Mouse (Mus musculus) left cerebral cortex, postnatal 14 days (tissue): Measurements from ENCODE around the gene Cds1. TPM values are rescaled to one million over a fixed set of nuclear protein-coding genes. Genes with fewer than 3 reads are reported as not detected.

ENCODE experiments used
- DNase-seq, 2 experiments: peaks; one replicate each; pipeline ENCODE4 v3.0.0; 2021 to 2022; ENCODE audit warnings: low spot score in 2 of 2, mixed read lengths in 1 of 2
- intact Hi-C: fragments of 180-260 bp; cut with DNase I; formaldehyde crosslinking; loops from one replicate; pipeline ENCODE4 v1.15.1; 2025
- total RNA-seq, 2 experiments: library from RNA; stranded (reverse); gene quantifications; 2 replicates each; pipeline ENCODE4 v1.2.3; 2021

The Cds1 gene
- total RNA-seq, 2 experiments from 2014 or later: 66.2 to 72.1 TPM

DNA sequence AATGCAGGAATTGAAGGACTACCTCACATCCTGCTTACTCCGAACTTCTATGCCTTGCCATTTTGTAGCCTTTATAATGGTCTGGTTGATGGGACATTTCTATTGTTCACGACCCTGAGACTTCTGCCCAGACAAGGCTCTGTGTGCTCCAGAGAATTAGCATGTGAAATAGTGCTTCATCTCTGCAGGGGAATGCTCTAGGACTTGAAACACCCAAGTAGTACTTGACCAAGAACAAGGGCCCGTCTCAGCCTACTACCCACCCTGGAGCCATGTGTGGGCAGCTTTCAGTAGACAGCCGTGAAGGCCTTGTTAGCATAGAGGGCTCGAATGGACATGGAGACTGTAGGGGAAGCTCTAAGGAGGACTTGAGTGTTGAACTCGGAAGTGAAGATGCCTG, 2.6 kb downstream of the Cds1 start:
- intact Hi-C loops: no loop called here
- DNase-seq: no peak

DNA sequence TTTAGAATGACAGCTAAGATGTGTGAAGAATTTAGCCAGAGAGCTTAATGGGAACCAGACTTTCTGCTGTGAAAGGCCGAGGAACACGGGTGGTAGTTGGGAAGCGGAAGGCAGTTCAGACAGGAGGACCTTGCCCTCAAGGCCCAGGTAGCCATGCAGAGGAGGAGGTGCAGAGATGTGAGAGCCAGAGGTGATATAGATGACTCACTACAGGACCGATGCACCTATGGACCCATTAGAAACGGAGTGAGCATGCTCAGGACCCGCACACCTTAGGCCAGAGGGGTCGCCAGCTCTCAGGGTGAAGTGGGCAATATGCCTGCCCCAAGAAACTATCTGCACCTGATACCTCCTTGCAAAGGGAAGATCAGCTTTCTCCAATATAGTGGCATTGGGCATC, 3.6 kb downstream of the Cds1 start:
- DNase-seq: no peak
- intact Hi-C loops: no loop called here

DNA sequence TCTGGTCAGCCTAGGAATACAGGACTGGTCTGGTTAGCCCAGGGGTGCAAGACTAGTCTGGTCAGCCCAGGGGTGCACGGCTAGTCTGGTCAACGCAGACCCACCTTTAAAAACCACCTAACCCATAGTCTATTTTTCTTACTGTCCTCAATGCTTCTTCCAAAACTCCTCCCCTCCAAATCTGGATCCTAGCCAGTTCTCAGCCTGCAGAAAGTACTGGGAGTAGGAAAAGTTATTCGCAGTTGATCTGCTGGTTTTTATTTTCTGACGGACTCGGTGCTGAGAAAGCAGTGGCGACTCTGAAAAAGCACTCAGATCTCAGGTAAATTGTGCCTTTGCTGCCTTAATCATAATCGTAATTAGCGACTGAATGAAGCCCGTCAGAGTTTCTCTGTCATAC, 7.7 kb downstream of the Cds1 start:
- intact Hi-C loops: no loop called here
- DNase-seq: no peak

DNA sequence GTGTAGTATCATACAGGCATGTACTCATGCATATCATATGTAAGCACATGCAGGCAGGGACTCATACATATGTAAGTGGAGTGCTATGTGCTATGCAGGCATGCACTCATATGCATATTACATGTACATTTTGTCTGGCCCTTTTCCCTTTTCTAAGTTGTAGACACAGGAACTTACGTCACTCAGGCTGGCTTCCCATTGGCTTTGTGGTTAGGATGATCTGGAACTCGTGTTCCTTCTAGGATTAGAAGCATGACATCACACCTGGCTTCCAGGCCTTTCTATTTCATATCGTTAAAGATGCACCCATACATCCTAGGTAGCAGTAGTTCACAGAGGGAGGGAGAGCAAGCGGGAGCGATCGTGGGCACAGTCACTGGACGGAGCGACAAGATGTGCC, 10.3 kb downstream of the Cds1 start:
- intact Hi-C loops: no loop called here
- DNase-seq: no peak

DNA sequence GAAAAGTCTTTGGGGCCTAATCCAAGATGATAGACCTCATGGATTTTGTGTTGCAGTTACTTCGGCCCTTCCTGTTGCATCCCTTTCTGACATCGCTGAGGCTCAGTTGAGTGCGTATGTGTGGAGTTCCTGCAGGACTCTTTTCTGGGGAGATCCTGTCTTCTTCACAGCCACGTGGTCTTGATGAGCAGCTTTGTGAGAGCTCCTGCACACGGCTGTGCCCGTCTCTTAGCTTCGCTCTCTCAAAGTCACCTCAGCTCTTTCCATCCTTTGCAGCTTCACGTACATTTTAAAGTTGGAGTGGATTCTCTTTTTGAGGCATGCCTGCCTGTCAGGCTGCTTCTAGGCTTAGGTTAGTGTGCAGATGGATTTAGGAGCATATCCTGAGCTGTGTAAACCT, 11.6 kb downstream of the Cds1 start:
- DNase-seq: no peak
- intact Hi-C loops: no loop called here

DNA sequence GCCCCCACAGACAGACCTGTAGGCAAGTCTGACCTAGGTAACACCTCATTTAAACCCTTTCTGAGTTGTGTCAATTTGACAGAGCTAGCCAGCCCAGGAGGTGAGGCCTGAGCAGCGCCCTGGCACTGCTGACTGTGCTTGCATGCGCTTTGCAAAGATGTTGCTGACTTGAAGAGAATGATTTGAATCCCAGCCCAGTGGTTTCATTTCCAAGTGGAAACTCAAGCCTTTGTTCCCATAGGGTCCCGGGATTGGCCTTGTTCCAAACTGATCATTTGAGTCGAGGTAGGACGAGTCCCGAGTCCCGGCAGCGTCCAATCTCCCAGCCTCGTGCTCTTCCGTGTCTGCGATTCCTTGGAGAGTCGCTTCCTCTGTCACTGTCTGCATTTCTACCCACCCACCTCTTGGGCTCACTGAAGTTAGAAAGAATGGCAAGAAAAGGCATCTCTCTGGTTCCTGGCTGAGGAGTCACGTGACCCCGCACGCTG, 14.5 kb downstream of the Cds1 start:
- no peak for DNase-seq
- intact Hi-C loops: no loop called here

DNA sequence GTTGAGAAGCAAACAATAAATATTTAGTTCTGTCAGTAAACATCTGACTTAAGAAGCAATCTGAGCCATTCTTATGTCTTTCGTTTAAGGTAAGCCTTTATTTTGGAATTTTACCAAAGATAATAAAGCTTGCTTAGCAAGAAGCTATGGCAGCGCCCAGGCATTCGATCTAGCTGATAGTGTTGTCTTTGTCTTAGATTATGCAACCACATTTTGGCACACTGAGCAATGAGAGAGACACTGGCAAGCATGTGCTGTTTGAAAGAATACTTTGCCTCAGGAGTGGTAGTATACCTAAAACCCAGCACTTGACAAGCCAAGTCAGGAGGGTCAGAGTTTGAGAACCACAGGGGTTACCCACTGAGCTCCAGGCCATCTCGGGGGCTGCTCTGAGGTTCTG, 16.0 kb downstream of the Cds1 start:
- DNase-seq: no peak
- intact Hi-C loops: no loop called here

DNA sequence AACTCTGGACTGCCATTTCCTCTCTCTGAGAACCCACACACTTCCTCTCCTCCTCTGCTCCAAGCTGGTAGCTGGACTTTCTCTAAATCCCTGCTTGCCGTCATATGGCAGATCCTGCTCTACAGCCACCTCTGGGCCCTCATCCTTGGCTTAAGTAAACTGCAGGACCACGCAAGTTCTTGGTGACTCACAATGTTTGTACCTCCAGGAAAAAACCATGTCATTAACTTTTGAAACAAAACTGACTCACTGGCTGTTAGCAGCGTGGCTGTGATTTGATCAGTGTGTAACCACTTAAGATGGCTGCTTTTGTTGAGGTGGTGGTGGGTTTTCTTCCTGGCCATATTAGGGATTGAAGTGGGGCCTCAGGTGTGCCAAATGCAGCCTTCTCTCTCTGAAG, 19.4 kb downstream of the Cds1 start:
- intact Hi-C loops: no loop called here
- no peak for DNase-seq

DNA sequence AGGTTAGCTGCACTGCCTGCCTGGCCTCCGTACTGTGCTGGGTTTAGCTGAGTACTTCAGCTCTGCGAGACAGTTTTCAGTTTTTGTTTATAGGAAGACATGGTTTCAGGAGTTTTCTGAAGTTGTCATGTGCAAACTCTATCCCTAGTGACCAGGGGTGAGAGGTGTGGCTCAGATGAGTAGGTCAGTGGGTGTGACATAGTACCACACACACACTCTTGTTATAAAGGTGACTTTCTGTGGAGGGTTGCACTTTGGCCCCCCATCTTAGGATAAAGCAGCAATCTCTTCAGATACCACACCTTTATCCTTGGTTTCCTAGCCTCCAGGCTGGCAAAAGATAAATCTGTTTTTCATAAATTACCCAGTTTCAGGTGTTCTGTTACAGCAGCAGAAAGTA, 19.9 kb downstream of the Cds1 start:
- no peak for DNase-seq
- intact Hi-C loops: no loop called here

DNA sequence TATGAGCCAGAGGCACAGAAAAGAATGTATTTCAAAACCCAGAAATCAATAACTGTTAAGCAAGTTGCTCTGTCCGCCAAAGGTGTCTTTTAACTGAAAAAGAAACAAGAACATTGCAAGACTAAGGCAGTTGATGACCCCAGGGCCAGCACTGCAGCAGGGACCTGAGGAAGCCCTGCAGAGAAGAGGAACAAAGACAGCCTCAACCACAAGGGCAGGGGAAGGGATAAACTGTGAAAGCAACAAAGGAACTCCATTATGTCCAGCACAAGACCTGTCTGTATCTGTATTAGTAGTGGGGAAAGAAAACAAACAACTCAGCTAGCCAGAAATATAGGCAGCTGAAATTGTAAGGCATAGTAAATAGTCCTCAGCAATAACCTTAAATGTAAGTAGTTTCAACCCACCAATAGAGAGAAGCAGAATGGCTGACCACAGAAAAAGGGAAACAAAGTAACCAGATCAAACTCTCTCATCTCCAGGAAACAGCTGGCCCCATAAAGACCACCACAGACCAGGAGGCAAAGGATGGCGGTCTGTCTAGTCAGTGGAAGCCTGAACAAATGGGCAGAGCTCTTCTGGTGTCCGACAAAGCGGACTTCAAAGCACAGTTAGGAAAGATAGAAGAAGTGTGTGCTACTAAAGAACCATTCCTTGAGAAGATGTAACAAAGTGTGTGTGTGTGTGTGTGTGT, 21.1 kb downstream of the Cds1 start:
- DNase-seq: no peak
- intact Hi-C loops: no loop called here

DNA sequence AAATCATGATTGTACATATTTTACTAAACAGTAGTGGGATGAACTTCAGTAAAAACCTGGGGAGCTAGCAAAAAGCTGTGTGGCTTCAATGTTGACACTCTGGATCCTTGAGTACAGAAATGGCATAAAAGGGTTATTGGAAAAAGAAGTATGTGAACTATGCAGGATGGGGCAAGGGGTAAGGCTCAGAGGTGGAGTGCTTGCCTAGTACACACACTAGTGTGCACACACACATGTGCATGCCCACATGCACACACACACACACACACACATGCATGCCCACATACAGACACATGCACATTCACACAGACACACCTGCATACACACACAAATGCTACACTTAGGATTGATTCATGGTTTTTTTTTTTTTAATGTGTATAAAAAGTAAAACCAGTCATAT, 24.8 kb downstream of the Cds1 start:
- intact Hi-C loops: no loop called here
- no peak for DNase-seq

DNA sequence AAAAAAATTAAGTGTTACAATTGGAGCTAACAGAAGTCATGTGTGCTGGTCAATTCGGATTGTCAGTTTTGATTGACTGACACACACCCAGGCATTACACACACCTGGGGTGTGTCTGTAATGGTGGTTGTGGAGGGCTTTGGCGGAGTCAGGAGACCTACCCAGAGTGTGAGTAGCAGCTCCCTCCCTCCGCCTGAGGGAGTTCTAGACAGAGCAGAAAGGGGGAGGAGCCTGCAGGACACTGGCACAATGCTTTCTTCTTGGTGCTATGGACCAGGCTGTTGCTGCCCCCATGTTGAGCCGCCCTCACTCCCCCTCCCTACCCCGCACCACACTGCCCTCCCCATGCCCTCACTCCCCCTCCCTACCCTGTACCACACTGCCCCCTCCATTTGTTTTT, 25.6 kb downstream of the Cds1 start:
- intact Hi-C loops: no loop called here
- no peak for DNase-seq

DNA sequence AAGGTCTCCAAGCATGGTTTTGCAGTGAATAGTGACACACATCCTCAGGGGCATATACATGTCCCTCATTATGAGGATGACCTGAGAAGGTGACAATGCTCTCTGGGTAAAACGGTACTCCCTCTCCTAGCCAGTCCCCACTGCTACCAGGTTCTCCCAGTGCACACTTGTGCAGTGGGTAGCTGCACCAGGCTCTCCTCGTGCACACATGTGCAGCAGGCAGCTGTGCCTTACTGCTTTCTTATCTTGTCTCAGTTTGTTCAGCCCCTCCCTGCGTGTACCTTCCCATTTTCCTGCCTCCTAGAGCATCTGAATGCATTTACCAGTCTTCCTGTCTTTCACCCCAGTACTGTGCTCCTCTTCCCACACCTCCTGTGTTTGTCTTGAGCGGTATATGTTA, 27.7 kb downstream of the Cds1 start:
- intact Hi-C loops: no loop called here

DNA sequence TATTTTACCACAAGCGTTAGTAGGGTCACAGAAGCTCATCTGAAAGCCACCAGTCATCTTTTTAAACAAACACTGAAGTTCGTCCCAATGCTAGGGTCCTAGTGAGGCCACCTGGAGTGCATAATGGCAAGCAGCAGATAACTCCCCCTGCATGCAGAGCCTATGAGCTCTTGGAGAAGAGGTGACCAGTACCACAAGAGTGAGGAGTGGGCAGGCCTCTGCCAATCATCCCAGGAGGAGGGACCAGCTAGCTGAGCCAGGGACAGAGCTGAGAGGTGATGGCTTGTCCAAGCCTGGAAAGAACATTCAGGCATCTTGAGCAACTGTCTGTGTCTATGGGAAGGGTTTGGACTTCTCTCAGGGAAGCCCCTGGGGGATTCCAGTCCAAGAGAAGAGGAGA, 37.0 kb downstream of the Cds1 start:
- DNase-seq: no peak
- intact Hi-C loops: no loop called here

More for the DNA sequence above, 27.7 kb downstream of the Cds1 start:
- DNase-seq: no peak

DNA sequence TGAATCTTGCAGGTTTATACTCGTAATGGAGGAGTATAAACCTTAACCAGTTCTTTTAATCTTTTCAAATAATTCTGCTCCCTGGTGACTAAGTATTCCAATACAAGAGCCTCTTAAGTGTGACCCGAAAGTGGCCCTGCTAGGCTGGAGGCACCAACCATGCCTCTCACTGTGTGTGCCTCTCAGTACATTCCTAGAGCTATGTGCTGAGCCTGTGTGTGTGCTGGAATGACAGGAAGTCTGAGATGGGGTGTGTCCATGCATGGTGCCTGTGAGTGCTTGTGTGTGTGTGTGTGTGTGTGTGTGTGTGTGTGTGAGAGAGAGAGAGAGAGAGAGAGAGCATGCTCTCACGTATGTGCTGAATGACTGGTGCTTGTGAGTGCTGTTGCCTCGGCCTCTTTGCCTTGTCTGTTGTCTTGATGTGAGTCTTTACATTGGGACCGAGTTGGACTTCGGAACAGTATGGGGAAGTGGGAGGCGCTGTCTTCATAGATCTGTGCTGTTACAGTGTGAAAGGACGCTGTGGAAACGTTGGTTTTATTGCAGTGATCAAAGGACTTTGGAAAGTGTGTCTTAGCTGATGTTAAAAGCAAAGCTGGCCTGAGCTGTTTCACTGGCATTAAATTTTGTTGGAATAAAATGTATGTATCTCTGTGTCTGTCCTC, 37.6 kb downstream of the Cds1 start:
- intact Hi-C loops: no loop called here
- DNase-seq: no peak

DNA sequence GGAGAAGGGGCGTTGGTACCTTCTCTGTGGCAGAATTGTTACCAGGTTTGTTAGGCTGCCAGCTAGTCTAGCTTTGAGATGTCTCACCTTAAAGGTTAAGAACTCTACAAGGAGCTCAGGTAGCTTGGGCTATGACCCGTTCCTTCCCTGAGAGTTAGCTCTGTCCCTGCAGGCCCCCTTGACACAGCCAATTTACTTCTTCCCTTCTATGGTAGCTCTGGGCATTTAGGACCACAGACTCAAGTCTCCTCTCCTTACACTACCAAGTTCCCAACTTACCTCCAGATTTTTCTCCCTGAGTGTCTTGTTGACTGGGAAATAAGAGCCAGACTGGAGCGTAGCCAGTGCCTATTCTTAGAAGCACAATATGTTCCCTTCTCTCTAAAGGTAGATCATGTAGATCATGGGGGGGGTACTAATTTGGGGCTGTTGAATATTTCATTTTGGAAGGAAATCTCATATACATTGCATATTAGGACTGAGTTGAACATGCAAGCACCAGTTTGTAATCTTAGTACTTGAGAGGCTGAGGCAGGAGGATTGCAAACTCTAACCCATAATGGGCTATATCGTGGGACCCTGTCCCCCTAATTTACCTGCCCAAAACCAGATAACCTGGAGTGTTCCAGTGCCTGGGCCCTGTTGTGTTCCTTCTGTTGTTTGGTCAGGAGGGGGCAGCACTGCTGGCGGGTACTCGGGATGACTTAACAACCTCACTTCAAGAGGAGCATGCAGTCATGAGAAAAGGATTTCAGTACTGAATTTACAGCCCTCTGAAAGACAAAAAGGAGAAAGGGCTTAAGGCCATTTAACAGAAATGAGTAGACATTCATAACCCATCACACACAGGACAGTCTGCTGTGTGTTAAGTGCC, 46.6 kb downstream of the Cds1 start:
- peak; percentile 34 to 59 for DNase-seq
- intact Hi-C loops: no loop called here

DNA sequence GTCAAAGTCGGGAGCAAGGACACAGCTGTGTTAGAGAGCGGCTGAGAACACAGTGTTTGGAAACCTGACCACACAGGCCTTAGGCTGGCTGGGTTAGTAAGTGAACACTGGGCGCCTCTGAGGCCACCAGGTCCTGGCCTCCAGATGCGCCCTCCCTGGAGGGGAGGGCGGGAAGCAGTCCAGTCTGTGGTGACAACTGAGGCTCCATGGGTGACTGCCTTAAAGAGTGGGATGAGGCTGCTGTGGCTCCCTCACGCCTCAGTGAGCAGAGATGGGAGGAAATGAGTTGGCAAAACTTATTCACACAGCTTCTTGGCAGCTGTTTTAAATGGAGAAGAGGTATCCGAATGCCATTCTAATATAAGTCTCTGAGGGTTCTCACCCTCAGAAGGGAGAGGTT, 51.9 kb downstream of the Cds1 start:
- no peak for DNase-seq
- intact Hi-C loops: no loop called here

DNA sequence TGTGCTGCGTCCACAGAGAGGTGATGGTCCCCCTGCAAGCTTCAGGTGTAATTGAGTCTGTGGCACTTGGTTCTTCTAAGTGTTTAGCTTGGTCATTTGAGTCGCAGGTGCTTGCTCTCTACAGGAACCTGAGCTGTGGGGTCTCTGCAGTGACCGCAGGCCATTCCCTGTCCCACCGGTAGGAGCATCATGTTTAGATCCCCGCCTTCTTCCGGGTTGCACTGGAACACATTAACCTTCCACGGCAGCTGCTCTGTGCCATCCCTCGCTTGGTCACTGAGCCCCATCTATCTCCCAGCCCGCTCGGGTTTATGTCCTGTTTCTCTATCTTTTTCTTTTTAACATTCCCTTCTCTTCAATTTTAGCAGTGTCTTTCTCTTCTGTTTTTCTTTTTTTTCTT, 54.3 kb downstream of the Cds1 start:
- intact Hi-C loops: no loop called here
- DNase-seq: no peak

DNA sequence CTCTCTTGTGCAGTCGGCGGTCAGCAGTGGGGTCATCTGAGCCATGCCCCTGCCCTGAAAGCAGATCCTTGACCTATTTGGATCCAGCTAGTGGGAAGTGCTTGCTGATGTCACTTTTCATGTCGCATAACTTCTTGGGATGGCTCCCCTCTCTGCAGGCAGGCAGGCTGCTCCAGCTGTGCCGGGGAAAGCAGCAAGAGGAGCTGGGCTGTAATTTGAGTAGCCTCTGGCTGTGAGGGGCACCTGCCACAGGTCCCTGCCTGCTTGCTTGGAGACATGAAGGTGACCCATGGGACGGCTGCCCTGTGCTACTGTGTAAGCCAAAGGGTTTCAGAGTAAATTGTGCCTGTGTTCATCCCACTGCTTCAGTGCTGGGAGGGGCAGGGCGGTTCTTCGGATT, 54.9 kb downstream of the Cds1 start:
- intact Hi-C loops: no loop called here
- no peak for DNase-seq

DNA sequence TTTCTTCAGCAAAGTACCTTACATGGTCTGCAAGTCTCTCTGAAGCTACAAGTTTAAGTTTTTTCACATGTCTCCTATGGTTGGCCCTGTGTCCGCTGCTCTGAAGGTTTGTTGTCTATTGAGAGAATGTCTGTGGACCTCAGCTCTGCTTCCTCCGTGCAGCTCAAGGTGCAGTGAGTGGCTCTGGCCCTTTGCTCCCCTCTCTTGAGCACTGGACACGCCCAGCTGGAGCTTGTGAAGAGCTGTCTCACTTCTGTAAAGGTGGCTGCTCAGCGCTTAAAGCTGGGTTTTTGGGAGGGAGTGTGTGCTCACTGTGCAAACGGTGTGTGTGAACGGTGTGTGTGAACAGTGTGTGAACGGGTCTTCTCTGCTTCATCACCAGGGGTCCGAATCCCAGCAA, 56.1 kb downstream of the Cds1 start:
- intact Hi-C loops: no loop called here
- DNase-seq: no peak
